Mouse (Mus musculus) forebrain, embryonic 13.5 days (tissue): ENCODE measurements at regions not wholly inside any gene's neighbourhood (a gene's known extent, or its start where the extent isn't known, plus 50 kb on each side); places are given as distances from the start of the nearest gene placed in this dataset.

Experiments
- ATAC-seq: fragments of 200-750 bp; cut with Nextera tagmentation; 2 replicates; pipeline ENCODE4 v1.8.0; 2017
- H3K27ac ChIP-seq: fragments of 300-500 bp; sonication (generic); 2 replicates; pipeline ENCODE4 v1.5.1; 2015; ENCODE audit warnings: inconsistent platforms, mild to moderate bottlenecking, moderate library complexity
- H3K27me3 ChIP-seq: fragments of 300-500 bp; sonication (generic); 2 replicates; pipeline ENCODE4 v1.6.1; 2015; ENCODE audit warnings: mild to moderate bottlenecking, inconsistent platforms
- H3K36me3 ChIP-seq: fragments of 300-500 bp; sonication (generic); 2 replicates; pipeline ENCODE4 v1.6.1; 2015; ENCODE audit warnings: mild to moderate bottlenecking, inconsistent platforms; ENCODE audit not compliant: poor library complexity, severe bottlenecking
- H3K4me1 ChIP-seq: fragments of 300-500 bp; sonication (generic); 2 replicates; pipeline ENCODE4 v1.6.1; 2015; ENCODE audit warnings: inconsistent platforms
- H3K4me2 ChIP-seq: fragments of 300-500 bp; sonication (generic); 2 replicates; pipeline ENCODE4 v1.6.1; 2015; ENCODE audit warnings: inconsistent platforms, mild to moderate bottlenecking, moderate library complexity
- H3K4me3 ChIP-seq: fragments of 300-500 bp; sonication (generic); 2 replicates; pipeline ENCODE4 v1.5.1; 2015; ENCODE audit warnings: mild to moderate bottlenecking, inconsistent platforms
- H3K9ac ChIP-seq: fragments of 300-500 bp; sonication (generic); 2 replicates; pipeline ENCODE4 v1.6.1; 2015; ENCODE audit warnings: mild to moderate bottlenecking, inconsistent platforms
- H3K9me3 ChIP-seq: fragments of 300-500 bp; sonication (generic); replicated peaks from 2 replicates; pipeline ENCODE4 v1.6.1; 2016; ENCODE audit warnings: inconsistent platforms
- WGBS: fragments of 180-500 bp; shearing (Covaris S2); methylation state at CpG from one replicate; pipeline ENCODE4 v1.1.7; 2015; 5-methylcytosine and 5-hydroxymethylcytosine counted together

GRCm38 (mm10) chr2:171718855-171719254 is 324.4 kb downstream of the Cbln4 start:
- ATAC-seq, result no peak
- no peaks in the 10 kb centered on the region for H3K4me1 ChIP-seq
- 85% methylated on average over 5 of the region's 5 CpGs for WGBS

DNA sequence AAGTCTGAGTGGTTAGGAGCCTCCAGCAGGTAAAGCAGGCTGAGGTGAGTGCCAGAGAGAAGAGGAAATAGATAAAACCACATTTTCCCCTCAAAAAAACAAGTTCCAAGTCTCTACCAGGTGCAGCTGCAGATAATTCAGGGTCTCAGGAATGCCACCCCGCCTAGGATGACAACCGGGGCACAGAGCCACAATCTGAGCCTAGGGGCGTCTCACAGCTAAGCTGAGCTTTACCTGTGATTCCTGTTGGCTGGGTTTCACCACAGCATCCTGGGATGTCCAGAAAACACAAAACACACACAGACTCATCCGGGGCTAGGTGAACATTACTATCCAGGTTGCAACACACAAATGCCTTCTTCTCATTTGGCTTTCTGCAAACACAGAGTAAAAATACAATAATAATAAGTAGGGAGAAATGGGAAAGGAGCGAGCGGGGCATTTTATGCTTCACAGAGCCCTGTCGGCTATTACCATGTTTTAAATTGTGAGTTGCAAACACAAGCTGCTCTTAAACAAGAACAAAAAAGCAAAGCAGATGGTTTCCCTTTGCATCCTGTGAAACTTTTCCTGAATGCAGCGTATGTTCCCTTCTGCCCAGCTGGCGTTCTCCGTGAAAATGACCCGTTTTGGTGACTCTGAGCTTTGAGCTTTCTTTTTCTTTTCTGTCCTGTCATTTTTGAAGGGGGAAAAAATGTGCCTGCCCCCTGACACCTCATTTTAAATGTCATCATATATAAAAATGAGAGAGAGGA is 330.3 kb downstream of the Cbln4 start:
- Histone ChIP-seq H3K27me3 (no peaks in the 10 kb centered on the region), H3K4me1 (peaks cover 10% of the 10 kb centered on the region; the same call in 1 of the 2 replicates), H3K9ac (no peak overlapping the region), H3K4me2 (no peak overlapping the region), H3K9me3 (no peaks in the 10 kb centered on the region), H3K4me3 (no peak overlapping the region), H3K27ac (no peak overlapping the region; the same call in 1 of the 2 replicates), H3K36me3 (no peaks in the 10 kb centered on the region)
- WGBS, result 49% methylated on average over 11 of the region's 11 CpGs
- ATAC-seq, result peak; percentile 66; the same call in 1 of the 2 replicates

More at GRCm38 (mm10) chr2:171718855-171719254, 324.4 kb downstream of the Cbln4 start:
- Histone ChIP-seq H3K9ac (no peak overlapping the region), H3K4me2 (no peak overlapping the region), H3K36me3 (no peaks in the 10 kb centered on the region), H3K27me3 (no peaks in the 10 kb centered on the region), H3K9me3 (no peaks in the 10 kb centered on the region), H3K4me3 (no peak overlapping the region), H3K27ac (no peak overlapping the region)

DNA sequence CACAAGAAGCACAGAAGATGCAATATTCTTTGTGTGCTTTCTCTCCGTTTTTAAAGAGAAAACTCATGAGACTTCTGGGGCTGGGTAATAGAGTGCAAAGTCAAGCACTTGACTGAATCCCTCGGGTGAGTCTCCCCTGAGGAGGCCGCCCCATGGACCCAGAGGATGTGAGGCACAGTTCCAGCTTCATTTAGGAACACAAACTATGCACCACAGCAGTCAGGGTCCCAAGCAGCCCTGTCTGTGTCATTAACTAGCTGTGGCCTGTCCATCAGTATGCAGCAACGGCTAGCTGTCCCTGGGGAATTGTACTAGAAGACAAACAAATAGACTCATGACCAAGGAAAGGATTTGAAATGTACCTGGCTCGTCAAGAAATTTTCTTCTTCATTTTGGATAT is 349.7 kb downstream of the Cbln4 start:
- Histone ChIP-seq H3K27me3 (no peaks in the 10 kb centered on the region), H3K4me1 (no peaks in the 10 kb centered on the region), H3K27ac (no peak overlapping the region), H3K9ac (no peak overlapping the region), H3K4me3 (no peak overlapping the region), H3K4me2 (no peak overlapping the region), H3K9me3 (no peaks in the 10 kb centered on the region), H3K36me3 (no peaks in the 10 kb centered on the region)
- no peak for ATAC-seq
- WGBS, result 78% methylated on average over 5 of the region's 5 CpGs

DNA sequence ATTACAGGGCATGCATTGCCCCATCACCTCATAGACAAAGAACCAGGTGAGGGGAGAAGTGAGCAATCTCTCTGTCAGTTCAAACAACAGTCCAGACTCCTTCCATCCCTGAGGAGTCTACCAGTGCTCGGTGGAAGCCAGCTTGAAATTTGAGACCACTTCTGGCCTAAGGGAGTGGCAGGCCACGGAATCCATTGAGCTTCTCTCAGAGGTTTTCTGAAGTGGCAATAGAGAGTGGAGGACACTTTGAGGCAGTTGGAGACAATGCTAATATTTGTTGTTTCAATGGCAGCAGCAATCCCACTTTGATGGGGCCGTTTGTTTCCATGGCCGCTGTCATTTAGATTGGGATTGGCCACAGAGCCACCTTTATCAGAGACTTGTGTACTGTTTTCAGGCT is 352.5 kb downstream of the Cbln4 start:
- no peak for ATAC-seq

DNA sequence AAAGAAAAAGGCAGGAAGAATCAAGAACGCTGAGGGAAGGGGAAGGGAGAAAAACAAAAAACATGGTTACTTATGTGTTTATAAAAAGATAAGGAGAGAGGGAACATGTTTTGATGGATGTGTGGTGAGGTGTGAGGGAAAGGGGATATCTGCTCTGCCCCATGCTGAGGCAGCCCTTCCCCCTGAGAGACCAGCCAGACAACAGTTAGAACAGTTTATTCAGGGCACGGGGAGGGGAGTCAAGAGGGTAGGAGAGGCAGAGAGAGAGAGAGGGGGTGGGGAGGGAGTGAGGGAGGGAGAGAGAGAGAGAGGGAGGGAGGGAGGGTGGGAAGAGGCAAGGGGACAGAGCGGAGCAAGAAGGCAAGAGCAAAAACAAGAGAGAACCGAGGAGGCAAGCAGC is 354.2 kb downstream of the Cbln4 start:
- 35% methylated on average over 4 of the region's 4 CpGs for WGBS

More for the DNA sequence above, 352.5 kb downstream of the Cbln4 start:
- no peak overlapping the region for H3K4me2 ChIP-seq
- H3K9ac ChIP-seq, result no peak overlapping the region
- H3K27me3 ChIP-seq, result no peaks in the 10 kb centered on the region
- H3K4me3 ChIP-seq, result no peak overlapping the region
- H3K36me3 ChIP-seq, result no peaks in the 10 kb centered on the region
- 41% methylated on average over 4 of the region's 4 CpGs for WGBS
- H3K4me1 ChIP-seq, result no peaks in the 10 kb centered on the region
- no peak overlapping the region for H3K27ac ChIP-seq
- no peaks in the 10 kb centered on the region for H3K9me3 ChIP-seq

GRCm38 (mm10) chr2:171677998-171678397 is 365.3 kb downstream of the Cbln4 start:
- H3K36me3 ChIP-seq, result no peaks in the 10 kb centered on the region
- WGBS, result 86% methylated on average over 2 of the region's 2 CpGs
- H3K4me3 ChIP-seq, result no peak overlapping the region
- no peaks in the 10 kb centered on the region for H3K4me1 ChIP-seq
- no peaks in the 10 kb centered on the region; the same call in 1 of the 2 replicates for H3K9me3 ChIP-seq
- no peak overlapping the region for H3K4me2 ChIP-seq
- H3K27ac ChIP-seq, result no peak overlapping the region
- no peaks in the 10 kb centered on the region for H3K27me3 ChIP-seq
- H3K9ac ChIP-seq, result no peak overlapping the region
- no peak for ATAC-seq

More for the DNA sequence above, 354.2 kb downstream of the Cbln4 start:
- Histone ChIP-seq H3K27me3 (no peaks in the 10 kb centered on the region), H3K27ac (no peak overlapping the region), H3K36me3 (no peaks in the 10 kb centered on the region), H3K4me2 (no peak overlapping the region), H3K9me3 (no peaks in the 10 kb centered on the region), H3K4me3 (no peak overlapping the region), H3K9ac (no peak overlapping the region), H3K4me1 (no peaks in the 10 kb centered on the region)
- no peak for ATAC-seq

- ATAC-seq, result no peak
- Histone ChIP-seq H3K9me3 (no peaks in the 10 kb centered on the region; the same call in 1 of the 2 replicates), H3K27ac (no peak overlapping the region), H3K36me3 (no peaks in the 10 kb centered on the region), H3K27me3 (no peaks in the 10 kb centered on the region), H3K4me3 (no peak overlapping the region), H3K4me2 (no peak overlapping the region), H3K9ac (no peak overlapping the region), H3K4me1 (no peaks in the 10 kb centered on the region)
- WGBS, result 95% methylated on average over 7 of the region's 7 CpGs
Observed at GRCm38 (mm10) chr2:171677128-171677527, 366.1 kb downstream of the Cbln4 start.

DNA sequence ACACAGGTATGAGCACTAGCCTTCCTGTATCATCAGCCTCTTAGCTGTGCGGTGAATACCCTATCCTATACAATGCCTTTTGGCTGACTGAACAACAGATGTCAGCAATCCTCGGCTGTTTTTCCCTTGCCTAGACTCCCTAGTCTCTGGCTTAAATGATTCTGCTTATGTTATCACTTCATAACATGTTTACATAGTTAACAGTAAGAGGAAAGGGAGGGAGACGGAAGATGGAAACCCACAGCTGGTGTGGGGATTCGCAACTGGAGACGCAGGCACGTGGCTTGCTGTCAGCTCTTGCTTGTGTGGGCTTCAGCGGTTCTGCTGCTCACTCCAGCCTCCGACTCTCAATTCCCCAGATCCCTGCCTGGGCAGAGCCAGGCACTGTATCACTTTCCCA is 367.2 kb downstream of the Cbln4 start:
- no peak overlapping the region for H3K27ac ChIP-seq
- ATAC-seq, result no peak
- H3K4me1 ChIP-seq, result no peaks in the 10 kb centered on the region
- 69% methylated on average over 8 of the region's 8 CpGs for WGBS
- H3K9ac ChIP-seq, result no peak overlapping the region
- no peaks in the 10 kb centered on the region for H3K27me3 ChIP-seq
- no peaks in the 10 kb centered on the region for H3K36me3 ChIP-seq
- no peaks in the 10 kb centered on the region; the same call in 1 of the 2 replicates for H3K9me3 ChIP-seq
- no peak overlapping the region for H3K4me2 ChIP-seq
- no peak overlapping the region for H3K4me3 ChIP-seq

DNA sequence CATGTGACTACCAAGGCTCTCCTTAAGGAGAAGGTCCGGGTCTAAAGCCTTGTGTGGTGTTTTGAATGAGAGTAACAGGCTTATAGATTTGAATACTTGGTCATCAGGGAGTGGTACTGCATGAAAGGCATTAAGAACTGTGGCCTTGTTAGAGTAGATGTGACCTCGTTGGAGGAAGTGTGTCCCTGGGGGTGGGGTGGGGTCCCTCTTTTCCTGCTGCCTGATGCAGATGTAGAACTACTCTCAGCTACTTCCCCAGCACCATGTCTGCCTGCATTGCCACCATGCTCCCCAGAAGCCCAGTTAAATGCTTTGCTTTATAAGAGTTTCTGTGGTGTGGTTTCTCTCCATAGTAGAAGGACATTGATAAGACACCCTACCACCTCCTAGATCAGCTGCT is 367.9 kb downstream of the Cbln4 start:
- no peaks in the 10 kb centered on the region for H3K4me1 ChIP-seq
- 87% methylated on average over 2 of the region's 2 CpGs for WGBS
- H3K9me3 ChIP-seq, result no peaks in the 10 kb centered on the region; the same call in 1 of the 2 replicates
- H3K27me3 ChIP-seq, result no peaks in the 10 kb centered on the region
- no peaks in the 10 kb centered on the region for H3K36me3 ChIP-seq
- ATAC-seq, result no peak
- no peak overlapping the region for H3K4me3 ChIP-seq
- H3K4me2 ChIP-seq, result no peak overlapping the region
- no peak overlapping the region for H3K27ac ChIP-seq
- H3K9ac ChIP-seq, result no peak overlapping the region

GRCm38 (mm10) chr2:171670945-171671547 is 372.2 kb downstream of the Cbln4 start:
- 89% methylated on average over 8 of the region's 8 CpGs for WGBS
- no peak for ATAC-seq
- Histone ChIP-seq H3K9me3 (no peaks in the 10 kb centered on the region; the same call in 1 of the 2 replicates), H3K9ac (no peak overlapping the region), H3K4me3 (no peak overlapping the region), H3K36me3 (no peaks in the 10 kb centered on the region), H3K27me3 (no peaks in the 10 kb centered on the region), H3K4me1 (peaks cover 12% of the 10 kb centered on the region), H3K27ac (no peak overlapping the region), H3K4me2 (no peak overlapping the region)

DNA sequence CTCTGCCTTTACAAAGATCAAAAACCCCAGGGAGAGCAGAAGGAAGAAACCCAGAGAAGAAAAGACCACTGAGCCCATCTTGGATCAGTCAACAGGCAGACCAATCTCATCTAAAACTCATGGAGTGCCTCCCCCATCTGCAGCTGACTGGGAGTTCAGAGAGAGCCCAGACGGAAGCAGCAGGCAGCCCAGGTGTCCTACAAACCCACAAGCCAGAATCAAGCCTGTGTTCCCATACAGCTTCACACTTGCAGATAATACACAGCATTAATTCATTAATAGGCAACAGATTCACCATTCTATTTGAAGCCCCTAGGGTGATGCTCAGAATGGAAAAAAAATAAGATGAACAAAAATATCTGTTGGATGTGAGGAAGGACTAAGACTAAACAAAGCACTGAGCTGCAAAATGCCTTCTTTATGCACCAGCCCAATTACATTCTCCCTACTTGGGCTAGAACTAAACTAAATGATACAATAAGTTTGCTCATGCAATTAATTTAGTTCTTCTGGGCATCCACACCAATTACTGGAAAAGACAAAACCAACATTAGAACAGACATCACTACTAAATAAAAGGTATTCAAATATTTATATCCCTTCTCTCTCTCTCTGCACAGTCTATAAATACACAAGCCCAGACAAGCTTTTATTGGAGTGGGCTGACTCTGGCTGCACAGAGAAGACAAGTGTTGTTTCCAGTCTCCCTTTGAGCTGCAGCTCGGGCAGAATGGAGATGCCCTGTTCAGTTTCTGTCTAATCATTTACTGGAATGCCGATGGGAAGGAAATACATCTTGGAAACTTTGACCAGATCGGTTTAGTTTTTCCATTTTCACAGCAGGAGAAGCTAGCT is 374.2 kb downstream of the Cbln4 start:
- Histone ChIP-seq H3K36me3 (no peaks in the 10 kb centered on the region), H3K27ac (no peak overlapping the region), H3K4me1 (peaks cover 12% of the 10 kb centered on the region), H3K9ac (no peak overlapping the region), H3K27me3 (no peaks in the 10 kb centered on the region), H3K9me3 (no peaks in the 10 kb centered on the region), H3K4me3 (no peak overlapping the region), H3K4me2 (no peak overlapping the region)
- ATAC-seq, result peak; percentile 51; the same call in 1 of the 2 replicates
- 16% methylated on average over 4 of the region's 4 CpGs for WGBS

- no peak overlapping the region for H3K27ac ChIP-seq
- H3K4me1 ChIP-seq, result no peaks in the 10 kb centered on the region
- ATAC-seq, result no peak
- H3K9me3 ChIP-seq, result no peaks in the 10 kb centered on the region
- no peaks in the 10 kb centered on the region for H3K36me3 ChIP-seq
- no peak overlapping the region for H3K4me3 ChIP-seq
- 89% methylated on average over 6 of the region's 6 CpGs for WGBS
- no peaks in the 10 kb centered on the region for H3K27me3 ChIP-seq
- no peak overlapping the region for H3K4me2 ChIP-seq
- no peak overlapping the region for H3K9ac ChIP-seq
Observed at GRCm38 (mm10) chr2:171662571-171662970, 380.7 kb downstream of the Cbln4 start.
